Mouse (Mus musculus) kidney, adult 18-20 months (tissue): ENCODE measurements around the gene Chst15.

Experiments used
- DNase-seq: peaks from one replicate; pipeline ENCODE4 v3.0.0; 2021

Chst15 gene

DNA sequence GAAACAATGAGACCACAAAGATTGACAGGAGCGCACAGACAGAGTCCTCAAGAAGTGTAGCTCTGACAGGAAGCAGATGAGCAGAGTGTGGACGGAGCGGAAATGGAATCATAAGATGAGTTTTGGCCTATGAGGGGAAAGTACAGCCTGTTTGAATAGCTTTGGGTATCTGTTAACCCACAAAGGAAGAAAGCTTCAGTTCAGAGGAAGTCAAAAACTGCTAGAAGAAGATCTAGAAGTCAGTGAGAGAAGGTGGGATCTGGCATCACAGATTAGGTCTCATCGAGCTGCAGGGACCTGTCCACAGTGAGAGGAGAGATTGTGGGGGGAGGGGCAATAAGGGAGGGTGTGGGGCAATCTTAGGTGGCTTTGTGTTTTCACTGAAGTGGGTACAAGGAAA lies 18.3 kb upstream of the Chst15 start:
- no peak for DNase-seq

DNA sequence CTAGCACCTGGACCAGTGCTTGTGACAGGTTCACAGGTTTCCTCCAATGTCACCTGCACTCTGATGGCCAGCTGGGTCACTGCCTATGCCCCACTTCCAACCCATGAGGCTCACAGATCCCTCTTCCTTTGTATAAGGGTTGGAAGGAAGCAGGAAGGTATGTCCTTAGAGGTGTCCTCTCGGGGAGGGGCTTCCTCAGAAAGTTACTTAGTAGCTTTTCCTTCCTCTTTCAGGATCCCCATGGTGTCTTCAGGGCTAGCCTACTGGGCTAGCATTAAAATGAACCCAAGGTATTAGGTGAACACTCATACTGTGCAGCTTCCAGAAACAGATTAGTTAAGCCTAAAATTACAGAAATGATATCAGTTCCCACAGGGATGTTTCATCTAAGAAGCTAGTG lies 16.1 kb upstream of the Chst15 start:
- DNase-seq: no peak

DNA sequence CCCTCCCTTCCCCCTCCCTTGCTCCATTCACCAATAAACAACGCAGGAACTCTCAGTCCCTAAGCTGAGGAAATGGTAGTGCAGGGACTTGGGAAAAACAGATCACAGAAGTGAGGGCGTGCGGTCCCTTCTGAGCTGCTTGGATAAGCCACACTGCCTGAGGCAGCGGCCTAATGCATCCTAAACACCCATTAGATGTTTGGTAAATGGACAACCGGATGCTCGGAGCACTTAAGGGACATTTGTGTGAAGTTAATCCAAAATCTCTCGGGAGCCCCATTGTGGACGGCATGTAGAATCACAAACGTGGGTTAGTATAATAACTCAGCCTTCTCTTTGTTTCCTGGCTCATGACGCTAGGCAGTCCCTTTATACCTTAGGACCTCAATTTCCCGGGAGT lies 15.1 kb upstream of the Chst15 start:
- no peak for DNase-seq

DNA sequence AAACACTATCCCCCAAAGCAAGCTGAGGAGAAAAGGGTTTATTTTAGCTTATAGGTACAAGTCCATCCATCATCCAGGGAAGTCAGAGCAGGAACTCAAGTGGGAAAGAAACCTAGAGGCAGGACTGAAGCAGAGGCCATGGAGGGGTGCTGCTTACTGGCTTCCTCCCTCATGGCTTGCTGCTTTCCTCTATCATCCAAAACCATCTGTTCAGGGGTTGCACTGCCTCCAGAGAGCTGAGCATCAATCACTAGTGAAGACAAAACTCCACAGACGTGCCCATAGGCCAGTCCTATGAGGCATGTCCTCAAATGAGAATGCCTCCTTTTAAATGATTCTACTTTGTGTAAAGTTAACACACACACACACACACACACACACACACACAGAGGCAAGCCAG lies 13.2 kb upstream of the Chst15 start:
- no peak for DNase-seq

DNA sequence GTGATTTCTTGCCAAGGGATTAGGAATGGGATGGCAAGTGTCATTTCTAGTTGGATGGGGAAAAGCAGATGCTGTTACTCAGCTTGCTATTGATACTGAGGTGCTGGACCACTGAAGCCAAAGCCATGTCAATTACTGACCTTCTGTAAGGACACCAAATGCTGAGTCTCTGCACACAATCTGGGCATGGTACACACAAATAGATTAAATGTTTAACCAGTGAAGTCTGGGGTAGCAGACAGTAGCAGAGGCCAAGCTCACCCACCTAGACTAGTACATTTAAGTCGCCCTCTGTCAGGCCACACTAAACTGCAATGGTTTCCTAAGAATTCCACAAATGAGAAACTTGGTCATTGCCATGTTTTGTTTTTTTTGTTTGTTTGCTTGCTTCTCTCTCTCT lies 11.6 kb upstream of the Chst15 start:
- no peak for DNase-seq

DNA sequence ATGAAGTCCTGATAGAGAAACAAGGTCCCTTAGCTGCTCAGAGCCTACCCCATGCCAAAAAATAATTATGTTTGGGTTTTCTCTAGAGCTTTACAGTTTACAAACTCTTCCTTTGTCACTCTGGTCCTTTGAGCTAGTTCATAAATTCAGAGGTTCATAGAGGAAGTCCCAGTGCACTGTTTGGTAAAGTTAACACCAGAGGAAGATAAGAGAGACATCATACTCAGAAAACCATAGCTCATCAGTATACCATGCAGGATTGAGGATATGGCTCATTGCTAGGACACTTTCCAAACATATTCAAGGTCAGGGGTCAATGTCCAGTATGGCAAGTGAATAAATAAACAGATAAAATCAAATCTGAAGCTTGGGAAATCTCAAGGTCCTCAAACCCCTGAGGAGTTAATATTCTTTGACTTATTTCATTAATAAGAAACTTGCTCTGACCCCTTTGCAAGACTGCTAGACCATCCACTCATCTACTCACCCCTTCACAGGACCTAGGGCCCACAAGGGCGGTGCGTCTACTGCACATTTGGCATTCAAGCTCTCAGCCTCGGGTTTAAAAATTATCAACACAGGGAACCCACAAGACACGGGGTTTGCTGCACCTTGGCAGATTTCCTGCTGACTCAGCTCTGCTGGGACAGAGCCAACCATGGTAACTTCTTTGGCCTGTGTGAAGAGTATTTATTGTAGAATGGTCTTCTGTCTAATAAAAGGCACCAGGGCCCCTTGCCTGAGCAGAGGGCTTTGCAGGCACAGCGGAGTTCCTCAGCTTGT lies 8.7 kb upstream of the Chst15 start:
- peak; percentile 89 for DNase-seq

DNA sequence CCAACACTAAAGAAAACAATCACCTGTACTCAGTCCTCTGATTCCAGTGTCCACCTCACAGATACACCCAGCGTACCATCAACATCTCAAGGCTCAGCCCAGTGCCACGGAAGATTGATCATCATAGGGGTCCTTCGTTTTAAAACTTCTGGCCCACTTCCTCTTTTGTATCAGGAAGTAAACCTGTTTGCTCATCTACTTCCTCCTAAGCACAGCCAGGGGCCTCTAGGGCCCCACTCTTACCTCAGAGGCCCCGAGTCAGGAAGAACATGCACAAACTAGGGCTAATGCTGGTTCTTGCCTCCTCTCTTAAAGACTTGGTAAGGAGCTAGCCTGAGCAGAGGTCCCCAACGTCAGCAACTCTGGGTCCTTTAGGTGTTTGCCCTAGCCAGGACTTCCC lies 6.4 kb upstream of the Chst15 start:
- no peak for DNase-seq

DNA sequence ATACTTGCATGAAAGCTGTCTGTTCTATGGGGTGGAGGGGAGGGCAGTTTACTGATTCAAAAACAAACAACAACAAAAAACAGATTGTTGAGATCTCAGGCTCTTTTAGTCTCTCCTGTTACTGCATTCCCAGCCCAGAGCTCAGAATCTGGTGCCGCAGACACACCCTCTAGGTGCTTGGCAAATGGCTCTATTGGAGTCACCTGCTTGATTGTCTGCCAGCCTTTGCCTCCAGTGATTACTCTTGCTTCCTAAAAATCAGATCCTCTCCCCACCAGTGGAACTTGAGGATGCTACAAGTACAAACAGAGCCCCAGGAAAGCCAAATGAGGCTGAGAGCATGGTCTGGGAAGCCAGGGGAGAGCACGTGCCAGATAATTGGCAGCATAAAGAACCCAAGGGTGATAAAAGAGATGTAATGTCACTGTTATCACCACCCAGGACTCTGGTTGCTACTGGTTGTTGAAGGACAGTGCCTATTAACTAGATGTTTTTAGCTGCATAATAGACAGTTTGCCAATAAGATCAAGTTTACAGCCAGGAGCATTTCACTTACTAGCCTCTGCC lies 4.4 kb upstream of the Chst15 start:
- no peak for DNase-seq

DNA sequence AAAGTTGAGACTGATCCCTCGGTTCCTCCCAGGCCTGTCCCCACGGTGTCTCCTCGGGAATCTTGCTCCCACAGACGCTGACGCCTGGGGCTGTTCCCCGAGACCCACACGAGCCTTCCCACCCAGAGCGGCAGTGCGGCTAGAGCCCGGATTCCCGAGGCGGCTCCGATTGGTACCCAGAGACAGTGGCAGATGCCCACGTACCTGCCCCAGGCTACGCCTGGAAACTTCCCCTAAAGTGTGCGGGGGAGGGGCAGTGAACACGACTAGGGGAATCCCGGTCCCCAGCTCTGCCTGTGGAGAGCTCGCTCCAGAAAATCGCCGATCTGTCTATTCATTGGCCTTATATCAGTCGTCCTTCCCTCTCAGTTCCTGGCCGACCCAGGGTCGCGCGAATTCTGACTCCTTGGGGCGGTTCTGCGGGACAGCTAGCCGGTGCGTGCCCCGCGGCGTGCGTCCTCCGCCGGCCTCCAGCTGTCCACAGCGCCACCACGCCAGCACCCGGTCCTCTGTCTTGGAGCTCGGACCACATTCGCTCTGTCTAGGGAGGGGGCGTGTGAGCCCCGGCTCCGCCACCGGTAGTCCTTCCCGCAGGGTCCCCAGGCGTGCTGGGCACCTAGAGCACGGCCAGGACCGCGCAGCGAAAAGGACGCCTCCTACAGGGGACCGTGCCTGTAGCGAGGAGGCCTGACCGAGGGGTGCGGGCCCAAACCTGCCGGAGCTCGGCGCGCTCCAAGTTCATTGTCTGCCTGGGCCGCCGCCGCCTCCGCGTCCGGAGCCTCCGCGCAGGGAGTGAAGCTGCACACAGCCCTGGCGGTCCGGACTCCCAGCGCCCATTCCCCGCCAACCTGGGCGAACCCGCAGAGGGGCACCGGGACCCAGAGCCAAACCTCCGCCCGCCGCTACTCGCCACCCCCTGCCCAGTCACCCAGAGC lies 660 bp downstream of the Chst15 start:
- peak; percentile 79 for DNase-seq

DNA sequence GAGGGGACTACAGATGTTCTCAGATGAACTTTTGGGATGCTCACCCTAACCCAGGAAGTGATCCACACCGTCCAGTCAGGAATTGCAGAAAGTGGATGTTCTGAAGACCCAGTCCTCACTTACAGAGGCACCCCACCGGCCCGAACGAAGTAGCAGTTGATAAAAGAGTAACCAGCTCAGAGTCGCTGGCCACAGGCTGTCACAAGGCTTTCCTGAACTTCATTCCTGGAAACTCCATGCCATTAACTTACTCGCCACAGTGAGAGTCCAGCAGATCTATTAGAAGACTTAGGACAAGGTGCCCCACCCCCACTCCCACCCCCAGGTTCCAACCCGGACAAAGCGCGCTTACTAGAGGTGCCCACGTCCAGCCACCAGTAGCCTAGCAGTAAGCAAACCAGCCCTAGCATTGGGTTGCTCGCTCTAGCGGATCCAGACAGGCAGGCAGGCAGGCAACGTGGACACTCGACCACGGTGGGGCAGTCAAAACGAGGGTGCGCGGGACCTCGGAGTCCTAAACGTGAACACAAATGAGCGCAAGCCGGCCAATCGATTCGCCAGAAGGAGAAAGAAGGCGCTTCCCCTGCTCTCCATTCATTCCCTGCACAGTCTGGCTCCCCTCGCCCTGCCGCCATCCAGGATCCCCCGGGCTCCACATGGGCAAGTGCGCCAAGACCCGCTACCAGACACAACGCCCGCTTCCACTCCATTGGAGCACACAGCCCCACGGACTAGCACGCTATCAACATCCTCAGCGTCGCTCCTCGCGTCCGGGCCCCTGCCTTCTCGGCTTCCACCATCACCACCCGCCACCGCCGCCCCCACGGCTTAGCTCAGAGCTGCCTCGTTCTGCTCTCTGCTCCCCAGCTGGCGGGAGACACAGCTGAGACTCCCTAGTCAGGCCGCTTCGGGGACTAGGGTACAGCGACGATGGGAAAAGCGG lies 1.6 kb downstream of the Chst15 start:
- peak; percentile 77 for DNase-seq

DNA sequence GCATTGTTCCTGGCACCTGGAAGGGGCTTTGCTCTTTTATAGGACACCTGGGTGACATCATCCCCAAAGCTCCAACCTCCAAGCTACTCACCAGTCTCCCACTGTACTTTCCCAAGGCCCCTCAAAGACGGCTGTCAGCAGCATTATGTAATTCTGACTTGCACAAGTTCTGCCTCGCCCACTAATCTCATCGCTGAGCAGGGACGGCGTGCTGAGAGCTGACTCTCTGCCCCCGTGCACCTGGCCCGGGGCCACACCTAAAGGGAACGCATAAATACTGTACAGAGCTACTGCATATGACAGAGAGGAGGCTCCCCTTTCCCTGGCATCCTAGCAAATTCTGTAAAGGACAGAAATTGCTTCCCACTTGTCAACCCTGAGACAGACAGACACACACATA lies 4.6 kb downstream of the Chst15 start:
- DNase-seq: no peak

DNA sequence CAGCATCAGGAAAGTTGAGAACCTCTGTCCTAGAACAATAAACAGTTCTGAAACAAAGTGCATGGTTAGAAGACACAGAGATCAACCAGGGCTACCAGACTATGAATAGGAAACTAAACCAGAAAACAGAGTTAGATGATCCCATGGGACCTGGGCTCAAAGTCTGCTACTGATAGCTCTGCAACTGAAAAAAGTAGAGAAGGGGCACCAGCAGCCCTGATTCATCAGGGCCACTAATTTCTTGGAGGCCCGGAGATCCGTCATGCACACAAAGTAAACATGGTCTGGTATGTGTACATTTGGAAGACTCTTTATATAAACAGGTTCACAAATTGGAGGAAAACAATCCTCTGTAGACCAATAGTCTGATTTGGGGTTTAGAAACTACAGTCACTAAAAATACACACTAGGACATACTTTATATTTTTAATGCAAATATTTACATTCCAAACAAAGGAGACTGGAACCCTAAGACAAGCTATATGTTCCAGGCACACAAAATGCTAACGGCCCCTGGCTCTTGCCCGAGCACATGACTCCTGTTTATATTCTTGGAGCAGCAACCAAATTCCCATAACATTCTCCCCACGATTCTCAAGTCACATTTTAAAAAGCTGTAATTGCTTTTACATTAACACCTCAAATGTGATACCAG lies 8.4 kb downstream of the Chst15 start:
- DNase-seq: no peak

DNA sequence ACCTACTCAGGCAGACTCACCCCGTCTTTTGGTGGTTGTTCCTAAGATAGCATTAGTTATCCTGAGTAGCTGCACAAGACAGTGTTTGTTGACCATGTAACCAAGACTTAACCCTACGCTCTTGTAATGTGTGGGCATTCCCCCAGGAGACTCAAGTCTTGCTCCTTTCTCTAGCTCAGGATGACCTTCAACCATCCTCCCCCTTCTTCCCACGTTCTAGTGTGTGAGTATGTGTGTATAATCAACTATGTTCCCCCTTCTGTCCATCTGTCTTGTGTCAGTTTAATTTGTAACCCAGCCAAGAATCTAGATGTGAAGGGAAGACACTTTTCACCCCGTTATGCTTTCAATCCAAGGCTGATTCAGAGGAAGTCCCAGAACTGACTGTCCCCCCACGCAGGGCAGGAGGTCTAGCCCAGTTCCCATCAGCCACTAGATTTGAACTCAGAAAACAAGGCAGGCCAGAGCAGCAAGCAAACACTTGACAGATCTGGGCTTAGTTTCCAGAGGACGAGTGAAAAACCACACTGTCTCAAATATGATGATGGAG lies 9.2 kb downstream of the Chst15 start:
- DNase-seq: no peak

DNA sequence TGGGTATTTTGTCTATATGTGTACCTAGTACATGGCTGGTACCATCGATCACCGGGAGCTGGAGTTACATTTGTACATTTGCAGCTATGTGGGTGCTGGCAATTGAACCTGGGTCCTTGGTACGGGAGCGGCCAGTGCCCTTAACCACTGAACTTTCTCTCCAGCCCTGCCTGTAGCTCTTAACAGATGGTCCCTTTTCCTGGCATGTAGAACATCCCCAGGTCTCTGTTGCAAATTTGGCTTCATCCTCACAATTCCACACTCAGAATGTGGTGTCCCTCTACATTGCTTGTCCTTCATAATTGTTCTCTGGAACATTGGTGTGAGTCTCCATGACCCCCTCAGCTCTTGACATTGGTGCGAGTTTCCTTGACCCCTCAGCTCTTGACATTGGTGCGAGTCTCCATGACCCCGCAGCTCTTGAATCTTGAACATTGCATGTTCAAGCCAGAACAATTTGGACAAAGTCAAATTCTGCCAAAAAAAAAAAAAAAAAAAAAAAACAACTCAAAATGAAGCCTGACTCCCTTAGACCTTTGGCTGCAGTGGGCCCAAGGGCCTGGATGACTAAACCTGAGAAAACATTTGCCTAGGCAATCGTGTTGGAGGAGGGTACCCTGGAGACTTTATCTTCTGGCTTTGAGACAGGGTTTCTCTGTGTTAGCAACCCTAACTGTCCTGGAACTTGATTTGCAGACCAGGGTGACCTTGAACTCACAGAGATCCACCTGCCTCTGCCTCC lies 10.2 kb downstream of the Chst15 start:
- no peak for DNase-seq

DNA sequence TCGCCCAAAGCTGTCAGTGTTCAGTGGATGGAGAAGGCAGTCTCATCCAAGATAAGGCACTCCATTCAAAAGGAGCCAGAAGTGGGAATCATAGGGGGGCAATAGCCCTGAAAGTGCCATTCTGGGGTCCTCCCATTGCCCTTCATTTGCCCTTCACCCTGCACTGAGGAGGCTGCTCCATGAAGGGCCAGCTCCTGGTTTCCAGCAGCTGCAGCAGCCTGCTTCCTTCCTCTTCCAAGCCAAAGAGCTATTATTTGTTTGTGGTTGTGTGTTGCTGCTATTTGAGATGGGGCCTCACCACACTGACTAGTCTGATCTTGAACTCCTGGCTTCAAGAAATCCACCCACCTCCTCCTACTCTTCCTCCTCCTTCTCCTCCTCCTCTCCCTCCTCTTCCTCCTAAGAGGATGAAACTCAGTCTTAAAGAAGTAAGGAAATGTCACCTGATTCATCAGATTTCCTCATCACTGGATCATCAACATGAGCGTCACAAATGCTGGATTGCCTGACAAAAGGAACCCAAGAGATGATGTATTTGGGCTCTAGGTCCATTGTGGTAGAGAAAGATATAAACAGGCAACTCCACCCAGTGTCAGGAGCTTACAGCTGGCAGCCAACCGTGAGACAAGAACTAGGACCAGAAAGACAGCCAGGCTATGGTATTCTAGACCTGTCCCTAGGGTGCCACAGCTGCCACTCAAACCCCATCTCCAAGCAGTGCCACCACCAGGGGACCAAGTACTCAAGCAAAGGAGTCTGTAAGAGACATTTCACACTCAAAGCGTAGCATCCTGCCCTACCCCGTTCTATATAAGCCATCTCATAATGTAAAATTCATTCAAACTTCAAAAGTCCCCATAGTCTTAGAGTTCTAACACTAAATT lies 11.3 kb downstream of the Chst15 start:
- no peak for DNase-seq

DNA sequence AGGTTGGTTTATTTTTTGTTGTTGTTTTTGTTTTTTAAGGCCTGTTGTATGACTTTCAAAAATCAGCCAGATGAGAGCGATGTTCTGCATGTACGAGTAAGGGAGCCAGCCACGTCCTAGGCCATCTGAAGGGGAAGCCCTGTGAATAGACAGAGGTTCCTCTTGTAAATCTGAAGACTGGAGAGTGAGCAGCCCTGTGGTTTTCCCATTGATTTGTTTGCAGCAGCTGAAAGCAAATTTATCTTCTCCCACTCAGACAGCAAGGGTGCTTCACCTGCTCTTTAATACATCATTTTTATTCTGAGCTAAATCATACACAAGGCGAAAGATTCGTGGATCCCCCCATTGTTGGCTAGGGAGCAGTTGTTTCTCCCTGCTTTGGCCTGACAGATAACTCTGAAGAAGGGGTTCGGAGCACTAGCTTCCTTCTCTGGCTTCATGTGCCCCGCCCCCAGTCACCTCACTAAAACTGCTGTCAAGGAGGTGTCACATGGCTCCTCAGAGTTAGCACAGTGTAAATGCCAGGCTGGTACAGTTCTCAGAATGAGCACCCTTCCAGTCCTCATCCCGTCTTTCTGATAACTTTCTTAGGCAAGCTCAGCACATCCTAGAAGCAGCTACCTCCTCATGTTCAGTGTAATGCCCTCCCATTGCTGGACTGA lies 12.5 kb downstream of the Chst15 start:
- DNase-seq: no peak

DNA sequence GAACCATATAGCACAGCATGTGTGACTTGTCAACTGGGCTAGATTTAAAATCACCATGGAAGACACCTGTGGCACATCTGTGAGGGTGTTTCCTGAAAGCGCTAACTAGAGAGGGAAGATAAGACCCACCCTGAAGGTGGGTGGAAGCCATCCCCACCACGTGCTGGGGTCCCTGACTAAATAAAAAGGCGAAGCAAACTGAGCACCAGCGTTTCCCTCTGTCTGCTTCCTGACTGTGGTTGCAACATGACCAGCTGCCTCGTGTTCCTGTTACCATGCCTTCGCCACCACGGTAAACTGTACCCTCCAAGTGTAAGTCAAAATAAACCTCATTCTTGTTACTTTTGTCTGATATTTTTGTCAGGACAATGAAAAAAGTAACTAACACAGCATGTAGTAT lies 13.0 kb downstream of the Chst15 start:
- no peak for DNase-seq

DNA sequence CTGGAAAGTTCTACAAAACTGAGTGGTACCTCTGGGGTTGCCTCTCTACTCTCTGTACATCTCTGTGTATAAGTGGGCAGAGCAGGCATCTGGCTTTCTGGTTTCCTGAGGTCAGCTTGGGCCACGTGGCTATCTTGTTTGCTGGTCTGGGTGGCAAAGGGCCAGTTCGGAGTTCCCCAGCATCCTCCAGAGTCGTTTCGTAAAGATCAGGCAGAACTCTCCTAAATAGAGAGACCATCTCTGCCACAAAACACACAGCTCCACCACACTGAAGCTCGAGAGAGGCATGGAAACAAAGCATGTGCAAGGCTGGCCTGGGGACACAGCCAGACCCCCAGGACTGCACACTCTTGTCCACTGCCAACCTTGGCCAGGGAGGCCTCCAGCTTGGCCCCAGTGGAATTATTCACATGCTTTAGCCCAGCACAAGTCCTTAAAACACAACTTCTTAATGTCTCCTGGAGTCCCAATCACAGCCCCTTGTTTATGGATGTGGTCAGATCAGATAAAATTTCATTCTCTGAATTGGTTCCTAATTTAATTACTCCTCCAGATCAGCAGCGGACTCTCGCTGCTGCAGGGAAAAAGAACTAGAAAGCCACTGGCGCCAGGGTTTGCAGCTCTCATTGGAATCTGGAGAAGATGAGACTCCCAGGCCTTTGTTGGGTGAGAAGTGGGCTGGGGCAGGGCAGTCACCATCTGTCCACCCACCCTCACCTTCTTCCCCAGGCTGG lies 14.4 kb downstream of the Chst15 start:
- no peak for DNase-seq
